Mouse (Mus musculus): ENCODE results near the gene Galc. TPM values are rescaled to one million over a fixed set of nuclear protein-coding genes. Genes with fewer than 3 reads are reported as not detected.

The Galc gene
- total RNA-seq (2022) = 1 to 10 TPM; 4.7 to 5.5 (median 5.0) TPM

DNA sequence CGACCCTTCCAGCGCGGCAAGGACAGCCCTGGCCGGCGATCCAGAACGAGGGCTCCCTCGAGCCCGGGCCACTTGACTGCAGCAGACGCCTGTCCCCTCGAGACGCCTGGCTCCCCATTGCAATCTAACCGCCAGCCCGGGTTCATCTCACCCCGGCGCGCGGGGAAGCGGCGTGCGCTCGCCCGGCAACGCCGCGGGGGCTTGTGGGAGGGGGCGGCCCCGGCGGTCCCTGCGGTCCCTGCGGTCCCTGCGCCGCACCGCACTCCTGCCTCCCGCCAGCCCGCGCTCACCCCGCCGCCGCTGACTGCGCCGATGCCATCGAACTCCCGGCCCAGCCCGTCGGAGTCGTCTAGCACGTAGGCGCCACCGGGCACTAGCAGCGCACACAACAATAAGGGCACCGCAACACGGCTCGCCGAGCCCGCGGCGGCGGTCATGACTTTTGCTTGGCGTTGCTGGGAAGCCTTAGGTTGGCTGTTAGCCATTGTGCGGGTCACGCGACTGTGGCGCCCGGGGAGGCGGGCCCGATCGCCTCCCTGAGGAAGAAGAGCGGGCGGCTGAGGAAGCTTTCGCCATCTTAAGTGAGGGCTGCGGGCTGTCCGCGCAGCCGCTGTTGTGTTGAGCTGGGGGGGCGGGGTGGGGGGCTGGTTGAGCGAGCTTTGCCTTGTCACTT lies at the start of gene Galc:
Gene Galc, minus strand, starts transcription at position 615 of the 673 bp plus-strand sequence.
- DNase-seq (ENCODE audit: low spot score in 2 of 2) = peak; percentile 79 to 87

DNA sequence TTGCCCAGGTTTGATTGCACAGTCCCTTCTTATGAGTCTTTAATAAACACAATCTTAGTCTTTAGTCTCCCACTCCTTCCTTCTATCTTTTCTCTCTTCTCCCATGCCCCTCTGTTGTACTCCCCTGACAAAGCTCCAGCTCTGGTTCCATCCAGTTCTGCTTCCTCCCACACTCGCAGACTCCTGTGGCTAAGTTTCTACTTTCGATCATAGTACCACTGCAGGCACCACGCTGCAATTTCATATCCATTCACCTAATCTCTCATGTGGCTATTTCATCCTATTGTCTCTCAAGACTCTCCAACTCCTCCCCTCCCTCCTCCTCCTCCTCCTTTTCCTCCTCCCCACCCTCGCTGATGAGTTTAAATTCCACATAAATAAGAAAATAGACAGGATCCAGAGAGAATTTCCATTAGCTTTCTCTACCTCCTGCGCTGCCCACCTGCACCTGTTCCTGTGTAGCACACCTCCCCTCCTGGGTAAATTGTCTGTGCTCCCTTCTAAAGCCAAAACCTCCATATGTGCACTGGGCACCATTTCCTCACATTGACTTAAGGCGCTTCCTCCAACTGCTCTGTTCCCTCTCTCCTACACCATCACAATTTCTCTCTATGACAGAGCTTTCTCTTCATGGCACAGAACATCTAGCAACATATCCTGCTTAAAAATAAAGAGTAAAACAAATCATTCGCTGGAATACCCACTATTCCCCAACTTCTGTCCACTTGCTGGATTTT lies 48.1 kb upstream of the Galc start:
- DNase-seq (ENCODE audit: low spot score in 2 of 2) = no peak

- no peak for DNase-seq (ENCODE audit: low spot score in 2 of 2)
Measured at GRCm38 (mm10) chr12:98303013-98303412, 43.8 kb upstream of the Galc start.

DNA sequence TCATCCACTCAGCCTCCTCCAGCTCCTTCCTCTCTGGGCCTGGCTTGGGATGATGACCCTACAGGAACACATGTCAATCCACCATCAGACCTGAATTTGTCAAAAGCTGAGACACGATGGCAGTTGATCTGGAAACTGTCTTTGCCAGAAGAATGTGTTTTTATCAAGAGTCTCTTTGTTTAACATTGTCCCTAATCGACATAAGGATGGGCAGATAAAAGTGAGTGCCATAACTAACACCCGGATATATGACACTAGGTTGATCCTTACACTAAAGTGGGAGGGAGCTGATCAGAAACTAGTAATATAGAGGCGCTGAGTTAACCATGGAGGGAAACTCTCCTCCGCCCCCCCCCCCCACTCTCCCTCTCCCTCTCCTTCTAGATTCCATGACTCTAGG lies 42.7 kb upstream of the Galc start:
- DNase-seq (ENCODE audit: low spot score in 2 of 2) = no peak

DNA sequence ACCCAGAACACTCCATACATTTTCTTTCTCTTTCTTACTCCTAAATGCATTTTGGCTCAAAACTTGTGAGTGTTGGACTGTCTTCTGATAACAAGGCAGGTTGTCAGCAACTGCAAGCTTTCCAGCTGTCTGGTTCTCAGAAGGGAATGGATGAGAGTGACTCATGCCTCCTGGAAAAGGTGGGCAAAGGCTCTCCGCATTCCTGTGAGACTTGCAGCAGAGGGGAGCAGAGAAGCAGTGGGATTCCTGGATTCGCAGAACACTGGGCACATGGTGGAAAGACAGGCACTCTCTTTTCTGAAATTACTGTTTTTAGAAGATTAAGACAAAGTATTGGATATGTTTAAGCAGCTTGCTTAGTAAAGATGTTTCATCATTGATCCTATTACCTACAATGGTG lies 35.0 kb upstream of the Galc start:
- DNase-seq (ENCODE audit: low spot score in 2 of 2) = no peak

DNA sequence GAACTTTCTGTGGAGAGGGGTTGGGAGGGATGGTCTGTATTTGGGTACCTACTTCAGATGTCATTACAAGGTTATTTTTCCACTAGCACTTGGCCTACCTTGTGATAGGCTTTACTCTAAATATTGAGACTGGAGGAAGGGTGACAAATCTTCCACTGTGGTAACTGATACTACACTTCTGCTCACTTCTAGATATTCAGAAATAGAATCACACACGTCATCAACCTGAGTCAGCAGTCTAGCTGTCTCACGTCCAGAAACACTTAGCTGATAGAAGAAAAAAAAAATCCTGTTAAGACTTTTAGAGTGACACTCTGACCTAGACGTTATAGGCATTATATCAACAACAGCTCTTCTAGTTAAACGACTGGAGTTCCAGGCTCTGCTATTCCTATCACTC lies 33.0 kb upstream of the Galc start:
- DNase-seq (ENCODE audit: low spot score in 2 of 2) = no peak

DNA sequence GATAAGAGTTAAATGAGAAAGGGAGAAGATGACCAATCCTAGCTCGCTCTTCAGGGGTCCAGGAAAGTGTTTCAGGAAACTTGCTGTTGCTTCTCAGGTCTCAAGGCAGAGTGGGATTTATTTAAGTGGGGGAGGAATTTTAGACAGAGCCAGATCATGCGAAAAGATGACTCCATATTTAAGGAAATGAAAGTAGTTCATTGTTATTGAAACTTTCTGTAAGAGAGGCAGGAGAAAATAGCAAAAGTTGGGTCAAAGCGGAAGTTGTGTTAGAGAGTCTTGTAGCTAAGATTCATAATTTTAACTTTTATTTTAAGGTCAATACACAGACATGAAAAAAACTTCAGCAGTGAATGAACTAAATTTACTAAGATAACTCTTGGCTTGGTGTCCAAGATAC lies 31.2 kb upstream of the Galc start:
- DNase-seq (ENCODE audit: low spot score in 2 of 2) = no peak

DNA sequence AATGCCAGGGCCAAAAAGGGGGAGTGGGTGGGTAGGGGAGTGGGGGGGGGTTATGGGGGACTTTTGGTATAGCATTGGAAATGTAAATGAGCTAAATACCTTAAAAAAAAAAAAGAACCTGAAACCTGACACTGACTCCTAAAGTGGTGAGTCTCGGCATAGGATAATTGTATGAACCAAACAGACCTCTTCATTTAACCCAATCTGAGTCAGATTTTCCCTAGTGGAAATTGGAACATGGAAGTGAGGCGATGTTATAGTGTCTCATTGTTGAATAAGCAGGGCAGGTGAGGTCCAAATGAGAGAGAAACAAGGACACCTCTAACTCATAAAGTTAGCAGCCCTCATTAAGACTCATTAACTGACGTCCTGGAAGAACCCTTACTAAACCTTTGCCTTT lies 25.2 kb upstream of the Galc start:
- DNase-seq (ENCODE audit: low spot score in 2 of 2) = no peak

DNA sequence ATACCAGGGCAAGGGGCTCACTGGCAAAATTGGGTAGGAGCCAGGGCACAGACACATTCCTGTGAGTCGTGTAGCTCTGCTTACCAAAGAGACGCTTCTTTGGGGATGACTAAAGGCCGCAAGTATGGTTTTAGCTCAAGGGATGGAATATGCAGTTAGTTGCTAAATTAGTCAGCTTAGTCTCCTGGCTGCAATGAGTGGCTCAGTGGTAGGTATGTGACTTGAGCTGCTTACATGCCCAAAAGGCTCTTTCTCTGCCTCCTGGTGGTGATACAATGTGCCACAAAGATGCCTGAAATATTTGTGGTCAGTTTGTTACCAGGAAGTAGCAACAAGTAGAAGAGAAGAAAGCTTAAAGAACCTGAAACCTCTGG lies 24.2 kb upstream of the Galc start:
- no peak for DNase-seq (ENCODE audit: low spot score in 2 of 2)

DNA sequence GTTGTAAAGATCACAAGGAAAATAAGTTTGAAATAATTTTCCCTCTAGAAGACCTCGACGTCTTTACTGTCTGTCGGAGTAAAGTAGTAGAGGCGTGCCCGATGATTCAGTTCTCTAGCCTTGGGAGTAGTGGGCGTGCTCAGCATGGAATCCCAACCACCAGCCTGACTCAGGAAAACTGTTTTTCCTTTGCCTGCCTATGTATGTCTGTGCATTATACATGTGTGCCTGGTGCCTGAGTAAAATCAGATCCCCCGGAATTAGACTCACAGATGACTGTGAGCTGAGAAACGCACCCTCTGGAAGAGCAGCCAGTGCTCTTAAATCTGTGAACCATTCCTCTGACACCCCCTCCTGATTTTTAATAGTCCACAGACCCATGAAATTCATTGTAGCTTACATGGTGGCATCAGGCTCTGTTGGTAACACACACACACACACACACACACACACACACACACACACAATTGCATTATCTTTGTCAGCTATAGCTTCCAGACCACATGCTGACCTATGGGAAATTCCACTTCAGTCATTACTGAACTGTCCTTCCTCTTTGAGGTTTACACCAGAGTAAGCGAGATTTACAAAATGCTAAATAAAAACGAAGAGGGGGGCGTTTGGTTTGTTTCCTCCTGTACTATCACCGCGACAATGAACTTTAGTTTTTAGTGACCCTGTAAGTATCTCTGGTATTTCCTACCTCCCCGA lies 23.7 kb upstream of the Galc start:
- no peak for DNase-seq (ENCODE audit: low spot score in 2 of 2)

- DNase-seq (ENCODE audit: low spot score in 2 of 2) = no peak
Measured at GRCm38 (mm10) chr12:98280996-98281395, 21.7 kb upstream of the Galc start.

DNA sequence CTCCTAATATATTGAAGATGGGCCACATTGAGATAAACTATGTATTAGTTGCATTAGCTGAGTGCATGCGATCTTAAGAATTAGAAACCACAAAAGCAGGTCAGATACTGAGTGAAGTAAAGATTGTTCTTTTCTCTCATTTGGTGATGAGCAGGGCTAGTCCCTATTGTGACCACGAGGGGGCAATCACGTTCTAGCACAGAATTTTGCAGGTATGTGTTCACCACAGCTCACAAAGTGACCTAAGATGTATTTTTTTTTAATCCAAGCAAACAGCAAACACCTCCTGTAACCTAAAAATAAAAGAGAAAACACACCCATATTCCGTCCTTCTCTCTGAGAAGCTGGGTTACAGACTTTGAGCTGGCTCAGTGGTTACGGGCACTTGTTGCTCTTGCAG lies 21.3 kb upstream of the Galc start:
- DNase-seq (ENCODE audit: low spot score in 2 of 2) = no peak

DNA sequence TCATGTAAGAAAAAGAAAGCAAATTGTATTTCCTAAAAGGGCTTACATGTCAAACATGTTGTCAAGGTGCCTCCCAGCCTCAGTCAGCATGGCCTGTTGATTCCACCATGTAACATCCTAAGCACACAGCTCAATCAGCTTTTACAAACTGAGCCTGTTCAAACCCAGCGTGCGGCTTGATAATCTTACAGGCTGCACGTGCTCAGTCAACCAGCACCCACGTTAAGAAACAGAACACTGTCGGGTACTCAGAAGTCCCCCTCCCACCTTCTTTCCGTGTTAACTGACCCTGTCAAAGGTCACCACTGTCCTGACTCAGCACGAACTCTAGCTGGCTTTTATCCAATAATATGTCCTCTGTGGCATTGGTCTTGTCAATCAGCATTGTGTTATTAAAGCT lies 13.2 kb upstream of the Galc start:
- no peak for DNase-seq (ENCODE audit: low spot score in 2 of 2)

- no peak for DNase-seq (ENCODE audit: low spot score in 2 of 2)
Measured at GRCm38 (mm10) chr12:98270810-98271566, 11.7 kb upstream of the Galc start.

- no peak for DNase-seq (ENCODE audit: low spot score in 2 of 2)
Measured at GRCm38 (mm10) chr12:98269791-98270745, 10.8 kb upstream of the Galc start.

DNA sequence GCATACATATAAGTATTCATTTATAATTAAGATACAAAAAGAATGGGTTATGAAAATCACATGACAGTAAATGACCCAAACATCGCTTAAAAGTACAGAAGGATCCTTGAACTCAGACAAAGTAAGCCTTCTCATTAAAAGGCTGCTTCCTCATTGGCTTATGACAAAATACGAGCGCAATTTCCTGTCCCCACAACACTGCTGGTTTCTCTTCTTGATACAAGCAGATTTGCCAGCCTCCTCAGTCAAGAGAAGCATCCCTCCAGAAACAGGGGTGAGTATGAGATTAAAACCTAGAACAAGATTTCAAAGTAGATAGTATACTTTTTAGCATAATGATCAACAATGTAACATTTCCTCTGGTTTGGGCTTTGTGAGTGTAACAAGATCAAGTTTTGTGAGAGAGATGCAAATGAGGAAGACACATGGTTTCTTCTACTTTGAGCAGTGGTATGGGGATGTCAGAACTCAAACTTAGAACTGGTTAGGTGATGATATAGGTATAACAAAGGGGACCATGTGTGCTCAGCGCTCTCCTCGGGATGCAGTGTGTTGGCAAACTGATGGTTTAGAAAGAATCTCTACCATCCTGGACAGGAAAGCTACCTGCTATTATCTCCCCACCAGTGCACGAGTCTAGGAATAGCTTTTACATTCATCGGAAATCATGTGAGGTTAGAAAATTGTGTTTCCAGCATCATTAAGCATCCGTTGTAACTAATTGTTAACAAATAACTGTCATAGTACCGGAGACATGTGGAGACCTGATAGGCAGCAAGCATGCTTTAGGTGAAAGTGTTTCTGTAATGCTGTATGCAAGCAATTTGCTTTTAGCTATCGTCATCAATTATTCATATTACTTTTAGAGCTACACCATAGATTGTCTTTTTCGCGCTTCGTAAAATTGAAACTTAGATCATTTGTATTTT lies 9.4 kb upstream of the Galc start, which contains the start of gene Gpr65:
Gene Gpr65, plus strand, starts transcription at position 195 of the 929 bp plus-strand sequence.
- no peak for DNase-seq (ENCODE audit: low spot score in 2 of 2)

- no peak for DNase-seq (ENCODE audit: low spot score in 2 of 2)
Measured at GRCm38 (mm10) chr12:98265697-98266096, 6.4 kb upstream of the Galc start.

GRCm38 (mm10) chr12:98259518-98259852 lies 226 bp upstream of the Galc start:
- no peak for DNase-seq (ENCODE audit: low spot score in 2 of 2)

DNA sequence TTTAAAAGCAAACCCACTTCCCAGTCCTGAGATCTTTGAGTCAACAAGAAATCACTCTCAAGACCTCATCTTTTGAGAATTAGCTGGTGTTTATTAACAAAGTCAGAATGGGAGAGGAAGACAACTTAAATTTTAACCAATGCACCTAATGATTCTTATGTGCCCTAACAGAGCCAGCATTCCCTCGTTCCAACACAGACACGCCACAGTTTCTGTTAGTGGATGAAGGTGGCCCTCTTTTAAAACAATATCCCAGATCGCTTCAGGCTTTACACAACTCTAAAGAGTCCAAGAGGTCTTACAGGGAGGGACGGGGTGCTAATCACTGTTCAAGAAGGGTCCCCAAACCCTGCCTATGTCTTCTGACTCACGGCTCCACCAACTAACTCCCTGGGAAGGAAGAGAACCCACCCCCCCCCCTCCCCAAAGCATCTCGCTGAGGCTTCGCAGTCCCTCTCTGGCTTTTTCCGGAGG lies 851 bp downstream of the Galc start:
- DNase-seq (ENCODE audit: low spot score in 2 of 2) = no peak
